Mouse (Mus musculus): ENCODE data around the gene Pbxip1.

Pbxip1 gene

DNA sequence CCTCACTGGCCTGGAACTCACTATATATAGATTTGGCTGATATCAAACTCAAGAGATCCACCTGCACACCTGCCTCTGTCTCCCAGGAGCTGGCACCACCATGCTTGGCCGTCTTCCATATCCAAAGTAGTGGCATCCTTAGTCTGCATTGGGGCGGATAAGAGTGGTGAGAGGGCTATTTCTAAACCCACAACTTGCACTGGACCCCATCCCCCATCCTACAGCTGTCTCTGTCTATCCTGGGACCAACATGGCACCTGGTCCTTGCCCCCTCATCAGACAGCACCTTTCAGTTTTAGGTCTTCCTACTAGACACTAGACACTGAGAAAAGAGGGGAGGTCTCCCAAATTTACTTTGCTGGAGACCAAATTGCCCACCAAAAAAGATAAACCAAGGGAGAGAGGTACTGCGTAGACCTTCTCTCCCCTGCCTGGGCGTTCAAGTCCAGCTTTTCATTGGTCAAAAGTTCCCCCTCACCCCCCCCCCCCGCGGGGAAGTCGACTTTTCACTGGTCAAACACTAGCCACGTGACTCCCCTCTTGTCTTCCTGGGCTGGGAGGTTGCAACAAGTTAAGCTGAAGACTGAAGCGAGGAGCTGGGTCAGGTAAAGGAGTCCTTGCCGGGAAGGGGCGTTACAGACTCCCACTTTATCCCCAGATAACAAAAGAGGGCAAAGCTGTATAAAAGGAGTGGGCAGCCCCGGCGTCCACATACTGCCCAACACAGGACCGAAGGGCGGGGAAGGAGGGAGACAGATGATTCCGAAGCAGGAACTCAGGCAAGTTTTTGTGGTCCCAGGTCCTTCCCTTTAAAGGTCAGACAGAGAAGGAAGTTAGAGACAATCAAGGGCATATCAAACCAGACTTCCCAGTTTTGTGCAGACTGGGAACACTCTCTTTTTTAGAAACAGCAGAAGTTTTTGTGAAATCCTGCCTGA lies at the start of gene Pbxip1:
Gene Pbxip1, plus strand, starts transcription at position 531 of the 938 bp plus-strand sequence.
- no peak for DNase-seq (ENCODE audit: extremely low spot score, low read depth, low spot score)

DNA sequence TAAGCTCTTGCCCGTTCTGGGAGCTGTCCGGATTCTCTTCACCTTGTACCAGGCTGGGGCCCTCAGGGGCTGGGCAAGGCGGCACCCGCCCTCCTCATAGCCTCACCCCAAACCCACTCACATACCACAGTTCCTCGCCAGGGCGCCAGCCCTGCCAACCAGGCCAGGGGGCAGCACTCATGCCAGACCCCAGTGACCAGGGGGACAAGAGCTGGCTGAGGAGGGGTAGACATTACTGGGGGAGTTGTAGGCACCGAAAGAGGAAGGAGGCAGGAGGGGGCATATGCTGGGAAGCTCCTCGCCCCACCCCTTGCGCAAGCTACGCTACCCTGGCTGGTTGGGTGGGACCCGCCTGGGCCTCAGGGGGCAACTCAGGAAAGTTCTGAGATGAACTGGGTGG lies 48.9 kb upstream of the Pbxip1 start:
- no peak for DNase-seq (ENCODE audit: extremely low spot score, low read depth, low spot score)

DNA sequence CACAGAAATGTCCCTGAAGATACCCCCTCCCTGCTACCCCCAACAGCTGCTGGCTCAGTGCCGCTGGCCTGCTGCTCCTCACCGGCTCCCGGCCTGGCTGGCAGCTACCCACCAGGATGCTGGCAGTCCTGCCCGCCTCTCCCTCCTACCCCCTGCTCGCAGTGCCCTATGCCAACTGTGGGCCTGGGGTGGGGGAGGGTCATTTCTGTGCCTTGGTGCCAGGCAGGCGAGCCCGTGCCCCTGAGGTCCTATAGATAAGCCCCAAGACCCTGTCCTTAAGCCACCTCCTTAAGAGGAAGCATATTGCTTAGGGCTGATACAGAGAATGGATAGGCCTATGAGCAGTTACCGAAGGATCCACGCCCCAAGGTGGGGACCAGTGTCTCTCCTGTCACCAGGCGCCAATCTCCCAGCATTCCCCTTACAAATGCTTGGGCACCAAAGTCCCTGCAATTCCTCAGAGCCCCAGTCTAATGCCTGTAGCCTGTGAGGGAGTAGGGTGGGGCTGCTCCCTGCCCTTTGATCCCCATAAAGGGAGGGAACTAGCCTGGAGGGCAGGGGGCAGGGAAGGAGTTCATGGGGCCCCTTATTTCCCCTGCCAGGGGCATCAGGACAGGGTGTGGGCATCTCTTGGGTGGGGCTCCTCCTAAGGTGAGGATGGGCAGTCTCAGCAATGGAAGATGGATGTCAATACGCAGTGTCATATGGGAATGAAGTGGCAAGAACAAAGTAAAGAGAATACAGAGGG lies 48.2 kb upstream of the Pbxip1 start:
- DNase-seq (ENCODE audit: extremely low spot score, low read depth, low spot score): no peak

DNA sequence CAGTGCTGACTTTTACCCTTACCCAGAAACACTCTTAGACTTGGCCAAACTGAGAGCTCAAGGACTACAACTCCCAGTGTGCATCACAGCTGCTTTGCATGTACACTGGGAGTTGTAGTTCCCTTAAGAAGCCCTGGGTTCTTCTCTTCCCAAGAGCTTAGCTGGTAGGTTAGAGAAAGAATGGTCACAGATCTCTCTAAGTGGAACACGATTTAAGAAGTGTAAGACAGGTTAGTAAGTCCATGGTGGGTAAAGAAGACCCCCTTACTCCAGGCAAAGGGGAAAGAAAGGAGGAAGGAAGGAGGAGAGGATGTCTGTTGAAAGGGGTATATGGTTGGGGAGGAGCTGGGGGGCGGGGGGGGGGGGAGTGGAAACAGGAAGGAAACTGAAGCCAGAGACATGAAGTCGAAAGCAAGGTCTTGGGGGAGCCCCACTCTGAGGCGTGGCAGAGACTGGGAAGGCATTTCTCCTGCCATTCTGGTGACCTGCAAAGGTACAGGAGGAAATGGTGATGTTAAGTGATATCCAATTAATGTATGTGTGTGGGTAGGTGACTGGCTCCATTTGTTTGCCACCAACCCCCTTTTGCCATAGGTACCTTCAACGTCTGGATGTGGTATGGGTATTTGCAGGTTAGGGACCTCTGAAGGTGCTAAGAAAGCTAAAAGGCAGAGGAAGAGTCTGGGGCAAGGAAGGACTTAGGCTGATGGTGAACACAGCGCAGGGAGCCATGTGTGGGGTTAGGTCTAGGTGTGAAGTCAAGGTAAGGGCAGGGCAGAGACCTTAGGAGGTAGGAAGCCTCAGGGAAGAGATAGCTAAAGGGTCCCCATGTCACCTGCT lies 47.4 kb upstream of the Pbxip1 start:
- no peak for DNase-seq (ENCODE audit: extremely low spot score, low read depth, low spot score)

DNA sequence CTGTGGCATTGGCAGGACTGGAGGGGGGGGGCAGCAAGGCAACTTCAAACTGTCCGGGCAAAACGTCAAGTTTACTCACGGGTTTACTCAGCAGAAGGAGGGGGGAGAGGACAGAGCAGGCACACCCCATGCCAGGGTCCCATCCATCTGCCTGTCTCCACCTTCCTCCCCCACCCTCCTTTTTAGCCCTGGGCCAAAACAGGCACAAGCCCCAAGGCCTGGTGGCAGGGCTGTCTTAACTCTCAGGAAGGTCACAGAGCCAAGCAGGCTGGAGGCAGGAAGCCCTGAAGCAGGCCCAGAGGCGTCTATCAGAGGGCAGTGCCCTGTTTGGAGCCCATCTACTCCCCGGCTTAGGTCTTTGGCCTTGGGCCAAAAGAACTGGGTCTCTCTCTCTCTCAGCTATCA lies 46.4 kb upstream of the Pbxip1 start:
- DNase-seq (ENCODE audit: extremely low spot score, low read depth, low spot score): no peak

DNA sequence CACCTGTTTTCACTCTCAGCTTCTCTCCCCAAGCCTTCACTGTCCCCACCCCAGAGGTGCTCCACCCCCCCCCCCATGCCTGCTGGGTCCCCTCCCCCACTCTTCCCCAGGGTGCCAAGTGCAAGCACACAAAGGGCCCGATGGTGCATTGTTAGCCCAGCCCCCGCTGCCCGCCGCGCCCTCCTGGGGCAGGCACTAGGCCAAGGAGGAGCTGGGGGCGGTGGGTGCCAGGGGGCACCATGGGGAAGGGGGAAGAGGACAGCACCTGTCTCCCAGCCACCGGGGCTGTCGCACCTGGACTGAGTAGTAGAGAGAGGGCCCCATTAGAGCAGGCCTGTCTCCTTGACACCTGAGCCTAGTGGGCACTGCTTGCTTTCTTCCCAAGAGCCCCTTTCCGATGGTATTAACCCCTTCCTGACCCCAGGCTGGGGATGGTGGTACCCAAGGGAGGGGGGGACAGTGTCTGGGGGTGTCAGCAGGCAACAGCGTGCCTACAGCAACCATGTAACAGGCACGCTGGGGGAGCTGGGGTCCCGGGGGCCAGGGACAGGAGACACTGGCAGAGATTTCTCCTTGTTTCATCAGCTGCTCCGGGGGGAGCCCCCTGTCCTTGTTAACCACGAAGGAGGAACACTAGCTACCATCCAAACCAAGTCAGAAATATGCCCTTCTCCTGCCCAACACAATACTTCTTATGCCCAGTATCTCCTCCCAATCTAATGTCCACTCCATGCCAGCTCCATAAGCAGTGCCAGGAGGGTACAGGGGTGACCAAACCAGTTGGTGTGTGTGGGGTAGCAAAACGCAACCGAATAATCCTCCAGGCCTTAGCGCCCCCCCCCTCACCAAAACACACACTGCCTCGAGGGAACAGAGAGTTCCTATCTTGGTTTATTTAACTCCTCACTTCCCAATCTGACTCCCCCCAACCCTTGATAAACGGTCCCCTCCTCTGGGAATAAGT lies 45.5 kb upstream of the Pbxip1 start:
- DNase-seq (ENCODE audit: extremely low spot score, low read depth, low spot score): no peak

DNA sequence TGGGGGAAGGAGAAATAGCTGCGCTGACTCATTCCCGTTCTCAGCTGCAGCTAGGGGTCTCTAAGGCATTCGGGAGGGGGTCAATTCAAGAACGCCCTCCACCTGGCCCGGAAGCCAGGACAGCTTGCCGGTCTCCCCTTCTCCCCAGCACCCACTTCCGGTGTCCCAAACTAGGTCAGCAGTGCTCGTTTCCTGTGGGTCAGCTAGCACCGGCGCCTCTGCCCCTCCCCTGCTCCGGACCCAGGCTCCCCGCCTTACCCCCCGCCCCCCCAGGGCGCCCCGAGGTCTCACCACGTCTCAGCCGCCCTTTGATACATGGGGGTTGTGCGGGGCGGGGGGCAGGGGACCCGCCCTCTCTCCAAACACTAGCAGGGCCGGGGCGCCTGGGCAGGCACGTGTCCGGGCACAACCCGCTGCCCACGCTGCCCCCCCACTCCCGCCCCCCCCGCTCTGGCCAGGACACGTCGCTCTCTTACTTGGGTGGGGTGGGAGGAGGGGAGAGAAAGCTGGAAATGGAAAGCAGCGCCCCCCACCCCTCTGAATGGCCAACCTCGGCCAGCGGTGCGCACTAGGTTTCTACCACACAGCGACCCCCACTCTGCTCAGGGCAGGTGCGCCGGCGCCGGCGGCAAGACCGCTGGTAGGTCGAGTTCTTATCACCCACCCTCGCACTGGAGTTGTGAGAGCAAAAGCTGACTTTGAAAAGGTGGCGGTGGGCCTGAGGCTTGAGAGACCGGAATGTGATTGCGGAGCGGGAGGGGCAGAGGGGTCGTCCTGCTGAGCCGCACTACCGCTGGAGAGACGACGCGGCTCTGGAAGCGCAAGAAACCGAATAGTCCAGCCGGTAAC lies 44.6 kb upstream of the Pbxip1 start:
- DNase-seq (ENCODE audit: extremely low spot score, low read depth, low spot score): no peak

DNA sequence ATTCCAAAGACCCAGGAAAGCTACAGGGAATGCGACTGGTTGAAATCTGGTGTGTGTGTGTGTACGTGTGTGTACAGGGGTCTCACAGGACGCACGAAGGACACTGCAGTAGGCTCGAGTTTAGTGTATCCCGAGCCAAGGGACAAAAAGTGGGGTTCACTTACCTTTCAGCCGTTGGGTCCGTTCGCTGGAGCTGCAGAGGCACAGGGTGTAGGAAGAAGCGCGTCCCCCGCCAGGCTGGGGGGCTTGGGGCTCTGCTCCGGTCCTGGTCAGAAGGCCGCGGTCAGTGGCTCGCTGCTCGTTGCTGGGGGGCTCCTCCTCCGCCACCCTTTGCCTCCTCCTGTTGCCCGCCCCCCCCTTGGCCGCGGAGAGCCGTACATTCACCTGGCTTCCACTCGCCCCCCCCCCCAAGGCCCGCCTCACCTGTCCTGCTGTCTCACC lies 43.6 kb upstream of the Pbxip1 start:
- no peak for DNase-seq (ENCODE audit: extremely low spot score, low read depth, low spot score)

DNA sequence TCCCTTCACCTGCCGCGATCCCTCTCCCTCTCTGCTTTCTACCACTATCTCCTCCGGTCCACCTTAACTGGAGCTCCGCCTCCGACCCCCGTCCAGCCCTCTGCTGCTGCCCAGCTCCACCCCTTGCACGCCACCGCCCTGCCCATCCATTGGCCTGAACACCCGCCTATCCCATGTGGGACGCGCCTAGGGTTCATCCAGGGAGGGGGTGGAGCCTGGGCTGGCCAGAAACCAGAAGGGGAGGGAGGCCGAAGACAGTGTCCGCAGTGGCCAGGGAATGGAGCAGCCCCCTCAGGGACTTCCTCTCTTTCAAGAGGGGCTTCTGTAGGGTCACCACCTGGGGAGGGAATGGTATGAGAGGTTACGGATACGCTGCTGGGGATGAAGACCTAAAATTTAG lies 42.9 kb upstream of the Pbxip1 start:
- DNase-seq (ENCODE audit: extremely low spot score, low read depth, low spot score): no peak

DNA sequence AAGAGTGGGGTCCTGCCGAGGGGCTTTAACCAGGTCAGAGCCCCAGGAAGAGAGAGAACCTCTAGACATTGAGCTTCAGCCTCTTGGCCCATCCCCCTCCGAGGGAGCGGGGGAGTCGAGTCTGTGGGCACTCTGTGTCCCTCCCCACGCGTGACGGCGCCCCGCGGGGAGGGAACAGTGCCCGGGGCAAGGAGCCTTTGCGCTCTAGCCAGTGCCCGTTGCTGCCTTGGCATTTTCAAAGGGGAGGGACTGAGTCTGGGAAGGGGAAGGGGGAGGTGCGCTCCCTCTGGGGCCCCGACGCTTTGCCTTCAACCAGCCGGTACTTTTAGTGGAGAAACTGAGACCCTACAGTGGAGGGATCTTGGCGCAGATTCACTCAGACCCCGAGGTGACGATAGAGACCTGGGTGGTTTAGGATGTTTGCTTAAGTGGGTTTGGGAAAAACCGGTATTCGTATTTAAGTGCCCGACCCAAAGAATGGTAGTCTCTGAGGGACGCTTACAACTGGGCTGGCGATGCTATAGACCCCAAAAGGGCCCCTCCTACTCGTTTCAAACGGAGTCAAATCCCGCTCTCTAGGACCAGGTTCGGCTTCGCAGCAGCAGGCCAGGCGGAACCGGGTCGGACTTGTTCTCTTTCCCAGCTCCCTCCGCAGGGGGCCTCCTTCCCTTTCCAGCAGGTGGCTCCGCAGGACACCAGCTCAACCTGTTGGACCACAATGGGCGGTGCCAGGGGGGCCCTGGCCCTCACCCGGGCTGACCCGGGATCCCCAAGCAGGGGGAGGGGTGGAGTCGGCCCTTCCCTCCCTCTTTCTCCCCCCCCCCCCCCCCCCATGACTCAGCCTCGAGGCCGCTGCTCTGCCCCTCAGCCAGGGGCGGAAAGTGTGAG lies 42.3 kb upstream of the Pbxip1 start, which contains the start of gene Zbtb7b:
Gene Zbtb7b, minus strand, starts transcription at position 771 of the 888 bp plus-strand sequence.
- DNase-seq (ENCODE audit: extremely low spot score, low read depth, low spot score): no peak

DNA sequence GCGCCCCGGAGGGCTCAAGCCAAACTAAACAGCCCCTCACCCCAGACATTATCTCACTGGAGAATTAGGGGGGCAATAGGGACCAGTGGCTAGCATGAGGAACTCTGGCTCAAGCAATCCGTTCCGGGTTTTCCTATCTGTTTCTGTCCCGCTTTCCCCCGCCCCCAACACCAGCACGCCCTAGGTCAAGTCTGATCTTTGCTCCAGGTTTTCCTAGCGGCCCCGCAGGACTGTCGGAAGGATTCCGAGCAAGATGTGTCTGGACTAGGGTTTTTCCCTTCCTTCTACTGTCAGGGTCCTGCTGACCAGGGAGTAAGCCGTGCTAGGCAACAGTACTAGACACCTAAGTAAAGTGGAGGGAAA lies 41.6 kb upstream of the Pbxip1 start:
- DNase-seq (ENCODE audit: extremely low spot score, low read depth, low spot score): no peak

DNA sequence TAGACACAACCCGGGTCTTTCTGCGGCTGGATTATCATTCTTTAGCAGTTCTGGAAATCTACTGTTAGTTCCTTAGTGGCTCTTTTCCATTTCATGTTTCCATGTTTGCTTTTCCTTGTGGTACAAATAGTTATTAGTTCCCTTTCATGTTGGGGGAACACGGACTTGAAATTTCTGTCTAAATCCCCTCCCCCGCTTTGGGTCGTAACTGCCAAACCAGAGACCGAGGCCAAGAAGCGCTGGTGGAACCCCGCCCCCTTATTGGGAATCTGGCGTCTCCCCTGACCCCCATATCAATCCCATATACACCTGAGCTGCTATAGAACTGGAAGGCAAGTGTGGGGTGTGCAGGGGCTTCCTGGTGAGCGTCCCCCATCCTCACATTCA lies 41.1 kb upstream of the Pbxip1 start:
- DNase-seq (ENCODE audit: extremely low spot score, low read depth, low spot score): no peak

DNA sequence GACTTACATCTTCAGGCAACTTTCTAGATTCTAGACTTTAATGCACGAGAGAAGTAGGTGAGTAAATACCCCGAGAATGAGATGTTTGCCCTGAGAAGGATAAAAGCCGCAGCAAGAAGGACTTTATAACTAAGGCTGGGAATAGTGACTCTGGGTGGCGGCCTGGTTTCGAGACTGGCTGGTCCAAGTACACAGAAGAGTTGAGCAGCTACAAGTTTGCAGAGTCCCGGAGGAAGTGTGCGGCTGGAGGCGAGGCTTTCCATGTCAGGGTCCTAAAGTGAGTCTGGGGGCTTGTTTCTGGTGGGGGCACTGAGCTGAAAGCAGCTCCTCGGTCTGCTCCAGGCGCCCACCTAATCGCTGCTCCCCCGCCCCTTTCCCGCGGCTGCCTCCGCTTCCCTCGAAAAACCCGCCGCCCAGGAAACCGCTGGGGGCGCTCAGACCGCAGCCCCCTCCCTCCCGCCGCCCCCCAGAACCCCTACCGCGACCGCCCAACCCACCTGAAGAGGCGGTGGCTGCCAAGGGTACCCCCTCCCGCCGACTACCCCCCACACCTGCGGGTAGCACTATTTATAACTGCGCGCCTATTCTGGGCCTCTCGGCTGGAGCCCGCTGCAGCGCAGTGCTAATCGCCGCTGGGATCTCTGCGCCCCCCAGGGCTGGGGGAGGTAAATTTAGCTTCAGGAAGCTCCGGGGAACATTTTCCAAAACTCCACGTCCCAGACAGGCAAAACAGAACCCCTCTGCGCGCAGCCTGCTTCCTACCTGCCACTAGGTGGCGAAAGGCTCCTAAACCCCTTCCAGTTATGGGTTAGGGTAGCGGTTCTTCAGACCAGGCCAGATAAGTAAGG lies 40.5 kb upstream of the Pbxip1 start:
- no peak for DNase-seq (ENCODE audit: extremely low spot score, low read depth, low spot score)

DNA sequence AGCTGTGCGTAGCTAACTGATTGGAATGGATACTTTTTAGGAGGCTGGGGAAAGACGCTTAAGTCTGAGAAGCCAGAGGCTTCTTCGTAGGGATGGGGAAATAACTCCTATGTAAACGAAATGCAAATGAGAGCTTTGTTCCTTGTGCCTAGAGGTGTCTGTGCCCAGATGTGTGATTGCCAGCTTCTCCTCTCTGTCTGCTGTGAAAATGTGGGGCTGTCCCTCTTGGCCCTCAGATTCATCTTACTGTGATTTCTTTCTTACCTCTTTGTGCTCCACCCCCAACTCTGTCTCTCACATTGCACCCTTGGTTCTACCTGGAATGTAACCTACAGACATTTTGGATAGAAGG lies 39.9 kb upstream of the Pbxip1 start:
- DNase-seq (ENCODE audit: extremely low spot score, low read depth, low spot score): no peak

DNA sequence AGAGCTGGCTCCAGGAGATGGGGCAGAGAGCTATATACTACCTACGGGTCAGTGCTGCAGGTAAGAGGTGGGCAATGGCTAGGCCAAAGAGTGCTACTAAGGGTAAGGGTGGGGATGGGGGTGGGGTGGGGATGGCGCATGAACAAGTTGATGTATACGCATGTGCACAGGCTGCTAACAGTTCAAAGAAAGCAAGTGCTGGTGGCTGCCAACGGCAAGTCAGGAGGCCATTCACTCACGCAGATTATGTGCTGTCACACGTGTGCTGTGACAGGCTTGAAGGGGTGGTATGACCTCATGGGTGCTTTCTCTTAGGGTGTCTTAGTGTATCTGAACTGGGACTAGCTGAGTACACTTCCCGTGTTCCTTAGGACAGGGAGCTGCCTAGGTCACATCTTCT lies 35.2 kb upstream of the Pbxip1 start:
- DNase-seq (ENCODE audit: extremely low spot score, low read depth, low spot score): no peak

DNA sequence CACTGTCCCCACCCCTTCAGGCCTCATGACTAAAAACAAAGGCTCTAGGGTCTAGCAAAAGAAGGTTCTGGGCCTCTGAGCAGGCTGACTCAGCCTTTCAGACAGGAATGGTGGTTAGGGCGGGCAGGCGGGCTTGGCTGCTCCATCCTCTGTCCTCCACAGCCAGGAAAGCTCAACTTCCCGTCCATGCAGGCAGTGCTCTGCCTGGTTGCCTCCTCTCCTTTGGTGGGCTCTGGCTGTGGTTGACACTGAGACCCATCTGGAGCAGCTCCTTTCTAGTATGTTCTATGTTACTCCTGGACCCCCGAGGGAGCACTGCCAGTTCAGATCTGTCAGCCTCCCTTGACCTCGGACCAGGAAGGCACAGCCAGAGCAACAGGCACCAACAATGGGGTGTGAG lies 33.8 kb upstream of the Pbxip1 start, which contains the start of gene Lenep:
Gene Lenep, minus strand, starts transcription at position 101 of the 400 bp plus-strand sequence.
- no peak for DNase-seq (ENCODE audit: extremely low spot score, low read depth, low spot score)

DNA sequence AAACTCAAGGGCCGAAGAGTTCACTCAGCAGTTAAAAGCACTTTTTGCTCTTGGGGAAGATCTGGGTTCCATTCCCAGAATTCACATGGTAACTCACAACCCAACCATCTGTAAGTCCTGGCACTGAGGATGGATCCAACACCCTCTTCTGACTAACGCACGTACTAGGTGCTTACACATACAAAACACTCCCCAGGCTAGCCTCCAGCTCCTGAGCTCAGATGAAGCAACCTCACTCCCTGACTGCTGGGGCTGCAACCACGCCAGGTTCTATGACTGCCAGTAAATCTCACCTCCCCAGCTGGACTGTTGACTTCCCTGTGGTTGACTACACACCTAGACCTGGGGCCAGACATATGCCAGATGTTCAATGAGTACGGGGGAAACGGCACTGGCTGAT lies 29.6 kb upstream of the Pbxip1 start:
- DNase-seq (ENCODE audit: extremely low spot score, low read depth, low spot score): no peak
